10 mouse cellular contexts compared by ENCODE assay signal in genomic region chr9:36820969-36821643, GRCm38 (mm10). TPM values are rescaled to one million over a fixed set of nuclear protein-coding genes. Genes with fewer than 3 reads are reported as not detected.
DNase-seq lines count a peak whose midpoint lies in the region; ATAC-seq and TF ChIP-seq lines count a peak whose summit lies in the region.
"Had no signal": no experiment of that assay in that cellular context is flagged by ENCODE, and none has a peak within 500 bp of the region (broad histone marks: within the 10 kb centered on the region; RNA-seq: fewer than 3 reads in every experiment).

No protein-coding gene starts in this region.

- 49% methylated on average over 9 of the region's 9 CpGs for WGBS in heart, embryonic 12.5 days
- 37% methylated on average over 9 of the region's 9 CpGs for WGBS in stomach, embryonic 14.5 days
- WGBS in stomach, postnatal 0 days, result 40% methylated on average over 9 of the region's 9 CpGs
- WGBS in limb, embryonic 12.5 days, result 47% methylated on average over 9 of the region's 9 CpGs
- WGBS in stomach, embryonic 15.5 days, result 40% methylated on average over 9 of the region's 9 CpGs

- H3K27me3 ChIP-seq in heart, embryonic 12.5 days (replicated peaks), result no peaks in the 10 kb centered on the region
- H3K27me3 ChIP-seq in stomach, embryonic 14.5 days (ENCODE audit: control insufficient read depth, insufficient read depth, low read length), result no peaks in the 10 kb centered on the region
- H3K27me3 ChIP-seq in stomach, postnatal 0 days (ENCODE audit: control insufficient read depth, insufficient read depth, low read length), result no peaks in the 10 kb centered on the region
- H3K27me3 ChIP-seq in limb, embryonic 12.5 days, result no peaks in the 10 kb centered on the region
- H3K27me3 ChIP-seq in stomach, embryonic 15.5 days (replicated peaks), result no peaks in the 10 kb centered on the region

- DNase-seq in heart, adult 18-20 months, result no peak
- DNase-seq in stomach, postnatal 0 days (ENCODE audit: low spot score), result no peak
- no peak for DNase-seq in lung, postnatal 4 days
- DNase-seq: thymus, postnatal 4 days had no signal

- no peak for ATAC-seq in heart, embryonic 12.5 days (ENCODE audit: insufficient number of reproducible peaks, low FRiP score)
- ATAC-seq in stomach, embryonic 14.5 days (ENCODE audit: insufficient number of reproducible peaks, insufficient read depth, low FRiP score, low read depth), result peak; percentile 33; the same call in 1 of the 2 replicates
- ATAC-seq in stomach, postnatal 0 days (ENCODE audit: low FRiP score, low TSS enrichment), result no peak
- peak; percentile 66; the same call in 1 of the 2 replicates for ATAC-seq in limb, embryonic 12.5 days (ENCODE audit: insufficient number of reproducible peaks, insufficient read depth, low FRiP score, low TSS enrichment, low read depth)
- no peak for ATAC-seq in stomach, embryonic 15.5 days (ENCODE audit: insufficient read depth, low FRiP score, low read depth)
- no peak for ATAC-seq in CD4-positive, CD25-positive, alpha-beta regulatory T cell, adult 4 months

- peak overlapping the region; percentile 24; the same call in 1 of the 2 replicates for H3K4me2 ChIP-seq in heart, embryonic 12.5 days
- peak overlapping the region; percentile 1; the same call in 1 of the 2 replicates for H3K4me2 ChIP-seq in stomach, embryonic 14.5 days (replicated peaks; ENCODE audit: low read depth, low read length)
- no peak overlapping the region for H3K4me2 ChIP-seq in stomach, postnatal 0 days (replicated peaks; ENCODE audit: low read depth)
- peak overlapping the region; percentile 49 for H3K4me2 ChIP-seq in limb, embryonic 12.5 days
- 0 out of 2 replicates have a peak overlapping the region, but pooled peaks have one; percentile 11 for H3K4me2 ChIP-seq in stomach, embryonic 15.5 days

- no peak overlapping the region for H3K27ac ChIP-seq in heart, embryonic 12.5 days (ENCODE audit: poor library complexity, severe bottlenecking)
- no peak overlapping the region for H3K27ac ChIP-seq in stomach, embryonic 14.5 days (ENCODE audit: low read length)
- H3K27ac ChIP-seq in stomach, postnatal 0 days (replicated peaks), result no peak overlapping the region
- H3K27ac ChIP-seq in limb, embryonic 12.5 days, result 0 out of 2 replicates have a peak overlapping the region, but pooled peaks have one; percentile 20
- H3K27ac ChIP-seq in stomach, embryonic 15.5 days, result no peak overlapping the region

- no peaks in the 10 kb centered on the region for H3K36me3 ChIP-seq in heart, embryonic 12.5 days
- no peaks in the 10 kb centered on the region for H3K36me3 ChIP-seq in stomach, embryonic 14.5 days (ENCODE audit: control insufficient read depth, insufficient read depth, low read length)
- no peaks in the 10 kb centered on the region for H3K36me3 ChIP-seq in stomach, postnatal 0 days (ENCODE audit: control insufficient read depth, insufficient read depth, low read length)
- no peaks in the 10 kb centered on the region for H3K36me3 ChIP-seq in limb, embryonic 12.5 days
- no peaks in the 10 kb centered on the region for H3K36me3 ChIP-seq in stomach, embryonic 15.5 days

- H3K9me3 ChIP-seq in heart, embryonic 12.5 days (replicated peaks), result no peaks in the 10 kb centered on the region
- no peaks in the 10 kb centered on the region for H3K9me3 ChIP-seq in stomach, embryonic 14.5 days (ENCODE audit: control insufficient read depth, low read depth, low read length)
- H3K9me3 ChIP-seq in stomach, postnatal 0 days (ENCODE audit: control insufficient read depth, low read length), result no peaks in the 10 kb centered on the region
- H3K9me3 ChIP-seq in limb, embryonic 12.5 days, result no peaks in the 10 kb centered on the region
- H3K9me3 ChIP-seq in stomach, embryonic 15.5 days, result no peaks in the 10 kb centered on the region

- no peak for TF ChIP-seq CTCF in stomach, postnatal 0 days (IDR thresholded peaks at IDR 0.05; ENCODE audit: low read depth)

- peaks cover 4% of the 10 kb centered on the region; the same call in 1 of the 2 replicates for H3K4me1 ChIP-seq in heart, embryonic 12.5 days (replicated peaks)
- peaks cover 6% of the 10 kb centered on the region; the same call in 1 of the 2 replicates for H3K4me1 ChIP-seq in stomach, embryonic 14.5 days (ENCODE audit: control insufficient read depth, insufficient read depth, low read length)
- no peaks in the 10 kb centered on the region for H3K4me1 ChIP-seq in stomach, postnatal 0 days (replicated peaks; ENCODE audit: control insufficient read depth, insufficient read depth)
- peaks cover 8% of the 10 kb centered on the region for H3K4me1 ChIP-seq in limb, embryonic 12.5 days (replicated peaks)
- H3K4me1 ChIP-seq in stomach, embryonic 15.5 days, result no peaks in the 10 kb centered on the region

- no peak overlapping the region for H3K9ac ChIP-seq in heart, embryonic 12.5 days
- no peak overlapping the region for H3K9ac ChIP-seq in stomach, embryonic 14.5 days (replicated peaks; ENCODE audit: low read depth, low read length)
- H3K9ac ChIP-seq in stomach, postnatal 0 days (ENCODE audit: low read length), result no peak overlapping the region
- no peak overlapping the region for H3K9ac ChIP-seq in limb, embryonic 12.5 days (replicated peaks)
- no peak overlapping the region for H3K9ac ChIP-seq in stomach, embryonic 15.5 days

- no peak overlapping the region for H3K4me3 ChIP-seq in heart, embryonic 12.5 days
- no peak overlapping the region for H3K4me3 ChIP-seq in stomach, embryonic 14.5 days (ENCODE audit: low read depth, low read length)
- no peak overlapping the region for H3K4me3 ChIP-seq in stomach, postnatal 0 days (ENCODE audit: low read depth, low read length)
- H3K4me3 ChIP-seq in limb, embryonic 12.5 days (replicated peaks), result peak overlapping the region; percentile 22; the same call in 1 of the 2 replicates
- no peak overlapping the region for H3K4me3 ChIP-seq in stomach, embryonic 15.5 days (replicated peaks)

- no peak for TF ChIP-seq EP300 in stomach, postnatal 0 days (optimal IDR thresholded peaks at IDR 0.05)

RNA-seq across cellular contexts. Expression of gene Fez1, which starts 0.6 kb away (rescaled TPM):
- 1.5 and 2.0 TPM in 2 replicates for polyA plus RNA-seq in heart, embryonic 12.5 days (2016; fragmentation: Nextera tagmentation; extraction: Ambion mirVana)
- total RNA-seq in heart, adult 18-20 months (2021), result 1 to 10 TPM; 1.4 to 1.8 TPM
- polyA plus RNA-seq in stomach, embryonic 14.5 days (2014; fragmentation: Nextera tagmentation; extraction: Ambion mirVana), result 24.0 and 25.5 TPM in 2 replicates
- polyA plus RNA-seq in stomach, postnatal 0 days (2015; fragmentation: Nextera tagmentation; extraction: Ambion mirVana), result 6.8 and 9.0 TPM in 2 replicates
- polyA plus RNA-seq in limb, embryonic 12.5 days (2016; fragmentation: Nextera tagmentation; extraction: Ambion mirVana), result 20.9 and 23.7 TPM in 2 replicates
- polyA plus RNA-seq in stomach, embryonic 15.5 days (2015; fragmentation: Nextera tagmentation; extraction: Ambion mirVana), result 14.2 and 17.3 TPM in 2 replicates
- 1 to 10 TPM in 1 of 2 experiments, not detected in 1; 1.6 TPM for polyA plus RNA-seq in CD4-positive, CD25-positive, alpha-beta regulatory T cell, adult 4 months (2017; shearing (Covaris generic))
- polyA plus RNA-seq: liver, adult 2 months had no signal

RNA-seq across cellular contexts. Expression of gene Ei24, which starts 23.9 kb away (rescaled TPM):
- 81.5 and 81.7 TPM in 2 replicates for polyA plus RNA-seq in heart, embryonic 12.5 days (2016; fragmentation: Nextera tagmentation; extraction: Ambion mirVana)
- 10 to 100 TPM; 63.4 to 66.8 TPM for total RNA-seq in heart, adult 18-20 months (2021)
- 45.8 and 49.6 TPM in 2 replicates for polyA plus RNA-seq in stomach, embryonic 14.5 days (2014; fragmentation: Nextera tagmentation; extraction: Ambion mirVana)
- 77.3 and 82.5 TPM in 2 replicates for polyA plus RNA-seq in stomach, postnatal 0 days (2015; fragmentation: Nextera tagmentation; extraction: Ambion mirVana)
- 103 and 106 TPM in 2 replicates for polyA plus RNA-seq in limb, embryonic 12.5 days (2016; fragmentation: Nextera tagmentation; extraction: Ambion mirVana)
- polyA plus RNA-seq in stomach, embryonic 15.5 days (2015; fragmentation: Nextera tagmentation; extraction: Ambion mirVana), result 94.8 and 99.4 TPM in 2 replicates
- 10 to 100 TPM; 12.9 to 13.7 TPM for polyA plus RNA-seq in CD4-positive, CD25-positive, alpha-beta regulatory T cell, adult 4 months (2017; shearing (Covaris generic))

RNA-seq across cellular contexts. Expression of gene Stt3a, which starts 53.6 kb away (rescaled TPM):
- 174 and 184 TPM in 2 replicates for polyA plus RNA-seq in heart, embryonic 12.5 days (2016; fragmentation: Nextera tagmentation; extraction: Ambion mirVana)
- 10 to 100 TPM; 58.7 to 62.7 TPM for total RNA-seq in heart, adult 18-20 months (2021)
- 240 and 279 TPM in 2 replicates for polyA plus RNA-seq in stomach, embryonic 14.5 days (2014; fragmentation: Nextera tagmentation; extraction: Ambion mirVana)
- polyA plus RNA-seq in stomach, postnatal 0 days (2015; fragmentation: Nextera tagmentation; extraction: Ambion mirVana), result 177 and 193 TPM in 2 replicates
- polyA plus RNA-seq in limb, embryonic 12.5 days (2016; fragmentation: Nextera tagmentation; extraction: Ambion mirVana), result 243 and 250 TPM in 2 replicates
- 271 and 354 TPM in 2 replicates for polyA plus RNA-seq in stomach, embryonic 15.5 days (2015; fragmentation: Nextera tagmentation; extraction: Ambion mirVana)
- polyA plus RNA-seq in CD4-positive, CD25-positive, alpha-beta regulatory T cell, adult 4 months (2017; shearing (Covaris generic)), result 100 to 1,000 TPM; 223 to 232 TPM

Comparison
In these comparisons a context has a peak if more than half of its experiments do, and no peak if none do; other contexts are left out.
1. ATAC-seq: peak in stomach, embryonic 14.5 days (single experiment) and limb, embryonic 12.5 days (single experiment); none in heart, embryonic 12.5 days (single experiment), stomach, postnatal 0 days (single experiment), stomach, embryonic 15.5 days (single experiment) and CD4-positive, CD25-positive, alpha-beta regulatory T cell, adult 4 months (single experiment).